Mouse (Mus musculus) leukemia stem cell, adult 10-12 weeks (primary cell): ENCODE data around the gene Spata6. TPM values are rescaled to one million over a fixed set of nuclear protein-coding genes. Genes with fewer than 3 reads are reported as not detected.

ENCODE experiments used
- polyA plus RNA-seq: library from polyadenylated mRNA; stranded (reverse); fragments of >175 nt; gene quantifications from 2 replicates; pipeline ENCODE4 v1.2.3, GENCODE M21; 2012; ENCODE audit warnings: low replicate concordance

Spata6 gene
- polyA plus RNA-seq: 4.1 and 5.0 TPM in 2 replicates

DNA sequence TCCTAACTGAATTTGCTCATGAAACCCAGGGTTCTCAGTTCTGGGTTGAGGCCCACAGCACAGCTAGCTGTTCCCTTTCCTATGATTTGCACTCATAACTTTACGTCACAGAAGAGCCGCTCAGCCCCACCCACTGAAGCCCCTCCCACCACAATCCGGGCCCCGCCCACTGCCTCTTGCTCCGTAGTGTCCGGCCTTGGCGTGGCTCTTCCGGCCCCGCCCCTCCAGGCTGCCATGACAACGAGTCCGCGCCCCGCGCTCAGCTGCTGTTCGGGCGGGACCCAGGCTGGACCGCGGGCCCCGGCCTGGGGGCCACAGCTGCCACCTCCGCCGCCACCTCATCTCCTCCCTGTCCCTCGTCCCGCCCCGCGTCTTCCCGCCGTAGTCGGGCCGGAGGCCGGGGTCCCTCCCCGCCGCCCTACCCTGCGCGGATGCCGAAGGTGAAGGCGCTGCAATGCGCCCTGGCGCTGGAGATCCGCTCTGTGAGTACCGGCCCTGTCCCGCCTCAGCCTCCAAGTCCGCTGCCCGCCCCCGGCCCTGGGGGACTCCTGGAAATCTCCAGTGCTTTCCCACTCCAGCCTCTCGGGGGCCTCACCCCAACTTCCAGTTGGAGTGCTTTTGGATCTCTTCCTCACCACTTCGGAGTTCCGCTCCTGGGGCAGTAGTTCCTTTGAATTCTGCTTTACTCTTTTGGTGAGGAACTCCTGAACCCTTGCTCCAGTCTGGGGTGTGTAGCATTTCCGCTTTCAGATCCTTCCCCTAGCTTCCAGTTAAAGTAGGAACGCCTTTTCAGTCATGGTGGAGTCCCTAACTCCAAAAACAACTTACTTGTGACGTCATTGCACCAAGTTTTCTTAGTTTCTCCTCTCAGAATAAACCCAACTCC is at the start of gene Spata6:
TSS of gene Spata6 (plus strand) at position 209 of the 886 bp plus-strand sequence.

Other genes starting within 250 kb of the Spata6 start
- gene Slc5a9, start 182.9 kb downstream of the Spata6 start, polyA plus RNA-seq: not detected in 2 replicates
- not detected in 2 replicates for gene Skint8, start 199.4 kb downstream of the Spata6 start, polyA plus RNA-seq